Mouse (Mus musculus) lung, postnatal 0 days (tissue): ENCODE data around the gene Sptbn4. TPM values are rescaled to one million over a fixed set of nuclear protein-coding genes. Genes with fewer than 3 reads are reported as not detected.

Experiments
- ATAC-seq: fragments of 200-750 bp; cut with Nextera tagmentation; 2 replicates; pipeline ENCODE4 v1.8.0; 2017; ENCODE audit warnings: moderate library complexity
- DNase-seq: peaks from one replicate; pipeline ENCODE4 v3.0.0-alpha.2; 2016; ENCODE audit warnings: low spot score
- H3K27ac ChIP-seq: fragments of 300-500 bp; sonication (generic); 2 replicates; pipeline ENCODE4 v1.5.1; 2014; ENCODE audit warnings: antibody characterized with exemption, mild to moderate bottlenecking, low read length, mixed read lengths
- H3K27me3 ChIP-seq: fragments of 300-500 bp; sonication (generic); replicated peaks from 2 replicates; pipeline ENCODE4 v1.6.1; 2014; ENCODE audit warnings: low read length, mixed read lengths; ENCODE audit not compliant: insufficient read depth
- H3K36me3 ChIP-seq: fragments of 300-500 bp; sonication (generic); 2 replicates; pipeline ENCODE4 v1.6.1; 2014; ENCODE audit warnings: low read length, mixed read lengths; ENCODE audit not compliant: insufficient read depth
- H3K4me1 ChIP-seq: fragments of 300-500 bp; sonication (generic); 2 replicates; pipeline ENCODE4 v1.6.1; 2014; ENCODE audit warnings: antibody characterized with exemption, low read depth, low read length, mixed read lengths; ENCODE audit not compliant: insufficient read depth
- H3K4me2 ChIP-seq: fragments of 300-500 bp; sonication (generic); replicated peaks from 2 replicates; pipeline ENCODE4 v1.6.1; 2014; ENCODE audit warnings: low read depth, mild to moderate bottlenecking, low read length, moderate library complexity, mixed read lengths
- H3K4me3 ChIP-seq: fragments of 300-500 bp; sonication (generic); 2 replicates; pipeline ENCODE4 v1.5.1; 2014; ENCODE audit warnings: low read depth, low read length
- H3K9ac ChIP-seq: fragments of 300-500 bp; sonication (generic); replicated peaks from 2 replicates; pipeline ENCODE4 v1.6.1; 2014; ENCODE audit warnings: low read depth, mild to moderate bottlenecking
- H3K9me3 ChIP-seq: fragments of 300-500 bp; sonication (generic); 2 replicates; pipeline ENCODE4 v1.6.1; 2016; ENCODE audit warnings: low read length, mixed read lengths
- CTCF ChIP-seq: IDR thresholded peaks from 2 replicates; pipeline ENCODE4 v1.5.1; 2016; ENCODE audit warnings: antibody characterized with exemption, mild to moderate bottlenecking
- EP300 ChIP-seq: IDR thresholded peaks from 2 replicates; pipeline ENCODE4 v1.6.1; 2016; ENCODE audit warnings: antibody characterized with exemption, mild to moderate bottlenecking, control low read depth
- WGBS: fragments of 180-500 bp; shearing (Covaris S2); extraction: QIAGEN DNeasy Blood & Tissue Kit; methylation state at CpG from one replicate; pipeline ENCODE4 v1.1.7; 2014; 5-methylcytosine and 5-hydroxymethylcytosine counted together
- polyA plus RNA-seq: library from polyadenylated mRNA; unstranded; fragments of >200 nt; fragmentation: Nextera tagmentation; extraction: Ambion mirVana; gene quantifications from 2 replicates; pipeline ENCODE4 v1.2.1, GENCODE M21; 2015

The Sptbn4 gene
- polyA plus RNA-seq, 1 experiment from 2014 or later: 0.20 TPM

GRCm38 (mm10) chr7:27397048-27397949 is 50.2 kb downstream of the Sptbn4 start:
- DNase-seq: peak; percentile 78
- Histone ChIP-seq H3K4me1 (no peaks in the 10 kb centered on the region), H3K27ac (no peak overlapping the region), H3K27me3 (peaks cover 37% of the 10 kb centered on the region), H3K4me3 (no peak overlapping the region), H3K36me3 (no peaks in the 10 kb centered on the region), H3K9ac (no peak overlapping the region), H3K9me3 (no peaks in the 10 kb centered on the region), H3K4me2 (no peak overlapping the region)
- TF ChIP-seq CTCF (peak; percentile 84), EP300 (no peak)
- peak; percentile 78 for ATAC-seq
- WGBS: 15% methylated on average over 26 of the region's 26 CpGs

GRCm38 (mm10) chr7:27396184-27397047 is 51.1 kb downstream of the Sptbn4 start:
- ATAC-seq (no peak), DNase-seq (peak; percentile 28)
- Histone ChIP-seq H3K9ac (no peak overlapping the region), H3K36me3 (no peaks in the 10 kb centered on the region), H3K4me1 (no peaks in the 10 kb centered on the region), H3K4me2 (peak overlapping the region; percentile 70), H3K27ac (no peak overlapping the region), H3K4me3 (peak overlapping the region; percentile 41), H3K27me3 (peaks cover 37% of the 10 kb centered on the region), H3K9me3 (no peaks in the 10 kb centered on the region)
- 4% methylated on average over 14 of the region's 68 CpGs for WGBS
- TF ChIP-seq EP300: no peak
- no peak for TF ChIP-seq CTCF

GRCm38 (mm10) chr7:27395521-27396183 is 51.8 kb downstream of the Sptbn4 start:
- Histone ChIP-seq H3K4me3 (peak overlapping the region; percentile 41; the same call in 1 of the 2 replicates), H3K4me2 (peak overlapping the region; percentile 70; the same call in 1 of the 2 replicates), H3K36me3 (no peaks in the 10 kb centered on the region), H3K27ac (no peak overlapping the region), H3K9me3 (no peaks in the 10 kb centered on the region), H3K4me1 (no peaks in the 10 kb centered on the region), H3K9ac (no peak overlapping the region), H3K27me3 (peaks cover 37% of the 10 kb centered on the region)
- TF ChIP-seq CTCF (no peak), EP300 (no peak)
- 3% methylated on average over 21 of the region's 22 CpGs for WGBS
- ATAC-seq (0 out of 2 replicates have a peak, but pooled peaks have one; percentile 5), DNase-seq (no peak)

GRCm38 (mm10) chr7:27391416-27391815 is 56.1 kb downstream of the Sptbn4 start:
- no peak overlapping the region for H3K9ac ChIP-seq

GRCm38 (mm10) chr7:27389213-27389612 is 58.3 kb downstream of the Sptbn4 start:
- Histone ChIP-seq H3K4me3 (no peak overlapping the region), H3K9ac (no peak overlapping the region), H3K4me2 (no peak overlapping the region), H3K4me1 (no peaks in the 10 kb centered on the region), H3K27me3 (no peaks in the 10 kb centered on the region), H3K27ac (no peak overlapping the region), H3K36me3 (no peaks in the 10 kb centered on the region), H3K9me3 (no peaks in the 10 kb centered on the region)
- TF ChIP-seq EP300: no peak
- no peak for TF ChIP-seq CTCF
- ATAC-seq (no peak), DNase-seq (no peak)
- WGBS: 57% methylated on average over 6 of the region's 6 CpGs

More at GRCm38 (mm10) chr7:27391416-27391815, 56.1 kb downstream of the Sptbn4 start:
- no peak overlapping the region for H3K4me2 ChIP-seq
- no peaks in the 10 kb centered on the region for H3K9me3 ChIP-seq
- H3K27me3 ChIP-seq: peaks cover 21% of the 10 kb centered on the region; the same call in 1 of the 2 replicates
- 24% methylated on average over 16 of the region's 16 CpGs for WGBS
- H3K4me1 ChIP-seq: no peaks in the 10 kb centered on the region
- H3K27ac ChIP-seq: no peak overlapping the region
- H3K4me3 ChIP-seq: no peak overlapping the region
- TF ChIP-seq EP300 (no peak), CTCF (no peak)
- no peaks in the 10 kb centered on the region for H3K36me3 ChIP-seq
- DNase-seq: no peak
- no peak for ATAC-seq
